Mouse (Mus musculus) midbrain, embryonic 15.5 days (tissue): ENCODE data around the gene Tmem145. TPM values are rescaled to one million over a fixed set of nuclear protein-coding genes. Genes with fewer than 3 reads are reported as not detected.

Experiments used
- ATAC-seq: fragments of 200-750 bp; cut with Nextera tagmentation; replicated peaks from 2 replicates; pipeline ENCODE4 v1.8.0; 2017; ENCODE audit warnings: moderate TSS enrichment
- H3K27ac ChIP-seq: fragments of 300-500 bp; sonication (generic); 2 replicates; pipeline ENCODE4 v1.5.1; 2015; ENCODE audit warnings: mild to moderate bottlenecking, inconsistent platforms
- H3K27me3 ChIP-seq: fragments of 300-500 bp; sonication (generic); replicated peaks from 2 replicates; pipeline ENCODE4 v1.6.1; 2015; ENCODE audit warnings: inconsistent platforms
- H3K36me3 ChIP-seq: fragments of 300-500 bp; sonication (generic); replicated peaks from 2 replicates; pipeline ENCODE4 v1.6.1; 2015; ENCODE audit warnings: inconsistent platforms
- H3K4me1 ChIP-seq: fragments of 300-500 bp; sonication (generic); 2 replicates; pipeline ENCODE4 v1.6.1; 2015; ENCODE audit warnings: inconsistent platforms
- H3K4me2 ChIP-seq: fragments of 300-500 bp; sonication (generic); 2 replicates; pipeline ENCODE4 v1.6.1; 2015; ENCODE audit warnings: inconsistent platforms, mild to moderate bottlenecking, moderate library complexity
- H3K4me3 ChIP-seq: fragments of 300-500 bp; sonication (generic); 2 replicates; pipeline ENCODE4 v1.5.1; 2015; ENCODE audit warnings: mild to moderate bottlenecking, inconsistent platforms
- H3K9ac ChIP-seq: fragments of 300-500 bp; sonication (generic); 2 replicates; pipeline ENCODE4 v1.6.1; 2015; ENCODE audit warnings: mild to moderate bottlenecking, inconsistent platforms
- H3K9me3 ChIP-seq: fragments of 300-500 bp; sonication (generic); 2 replicates; pipeline ENCODE4 v1.6.1; 2016; ENCODE audit warnings: inconsistent platforms
- WGBS: fragments of 180-500 bp; shearing (Covaris S2); methylation state at CpG from one replicate; pipeline ENCODE4 v1.1.7; 2015; ENCODE audit warnings: mixed read lengths; 5-methylcytosine and 5-hydroxymethylcytosine counted together
- polyA plus RNA-seq: library from polyadenylated mRNA; unstranded; fragments of >200 nt; fragmentation: Nextera tagmentation; extraction: Ambion mirVana; gene quantifications from 2 replicates; pipeline ENCODE4 v1.2.1, GENCODE M21; 2015

Gene Tmem145
- polyA plus RNA-seq, 1 experiment from 2014 or later, result 102 TPM

- Histone ChIP-seq H3K27ac (no peak overlapping the region), H3K4me2 (no peak overlapping the region), H3K4me1 (no peaks in the 10 kb centered on the region), H3K9me3 (no peaks in the 10 kb centered on the region), H3K36me3 (peaks cover 26% of the 10 kb centered on the region), H3K4me3 (no peak overlapping the region), H3K9ac (no peak overlapping the region), H3K27me3 (no peaks in the 10 kb centered on the region)
- ATAC-seq, result peak; percentile 53
- 76% methylated on average over 19 of the region's 19 CpGs for WGBS
These were observed 52.9 kb downstream of the Tmem145 start for GRCm38 (mm10) chr7:25358721-25359206.

- no peak for ATAC-seq
- H3K4me3 ChIP-seq, result no peak overlapping the region
- no peak overlapping the region for H3K27ac ChIP-seq
- no peak overlapping the region for H3K4me2 ChIP-seq
- no peaks in the 10 kb centered on the region for H3K9me3 ChIP-seq
- no peak overlapping the region for H3K9ac ChIP-seq
- WGBS, result 90% methylated on average over 19 of the region's 19 CpGs
- H3K36me3 ChIP-seq, result peaks cover 31% of the 10 kb centered on the region
- H3K4me1 ChIP-seq, result peaks cover 19% of the 10 kb centered on the region
- peaks cover 8% of the 10 kb centered on the region for H3K27me3 ChIP-seq
These were observed 57.2 kb downstream of the Tmem145 start for GRCm38 (mm10) chr7:25363151-25363550.

GRCm38 (mm10) chr7:25363632-25364031 lies 57.7 kb downstream of the Tmem145 start:
- H3K4me1 ChIP-seq, result peaks cover 19% of the 10 kb centered on the region
- peaks cover 13% of the 10 kb centered on the region for H3K27me3 ChIP-seq
- H3K36me3 ChIP-seq, result peaks cover 31% of the 10 kb centered on the region
- no peak overlapping the region for H3K27ac ChIP-seq
- ATAC-seq, result no peak
- WGBS, result 94% methylated on average over 17 of the region's 17 CpGs
- no peak overlapping the region for H3K9ac ChIP-seq
- H3K4me2 ChIP-seq, result no peak overlapping the region
- H3K9me3 ChIP-seq, result no peaks in the 10 kb centered on the region
- no peak overlapping the region for H3K4me3 ChIP-seq

Other genes with a start within 250 kb of the Tmem145 start
- 19.5 and 22.1 TPM in 2 replicates for gene Grik5, start 233.8 kb upstream of the Tmem145 start, polyA plus RNA-seq
- gene Zfp574, start 233.5 kb upstream of the Tmem145 start, polyA plus RNA-seq, result 39.1 and 41.3 TPM in 2 replicates
- gene Pou2f2, start 126.4 kb upstream of the Tmem145 start, polyA plus RNA-seq, result 45.5 and 59.1 TPM in 2 replicates
- 18.5 and 18.7 TPM in 2 replicates for gene Dedd2, start 85.5 kb upstream of the Tmem145 start, polyA plus RNA-seq
- gene Zfp526, start 84.7 kb upstream of the Tmem145 start, polyA plus RNA-seq, result 1.8 and 1.9 TPM in 2 replicates
- gene Gsk3a, start 68.3 kb upstream of the Tmem145 start, polyA plus RNA-seq, result 19.5 TPM in 2 replicates
- 3.3 and 5.3 TPM in 2 replicates for gene Erf, start 55.3 kb upstream of the Tmem145 start, polyA plus RNA-seq
- gene Cic, start 38.4 kb upstream of the Tmem145 start, polyA plus RNA-seq, result 42.1 and 45.9 TPM in 2 replicates
- gene Pafah1b3, start 8.1 kb upstream of the Tmem145 start, polyA plus RNA-seq, result 671 and 679 TPM in 2 replicates
- 3.7 and 4.5 TPM in 2 replicates for gene Prr19, start 4.7 kb upstream of the Tmem145 start, polyA plus RNA-seq
- gene Megf8, start 11.1 kb downstream of the Tmem145 start, polyA plus RNA-seq, result 27.0 and 27.4 TPM in 2 replicates
- not detected in 2 replicates for gene Cnfn, start 63.6 kb downstream of the Tmem145 start, polyA plus RNA-seq
- gene Lipe, start 92.6 kb downstream of the Tmem145 start, polyA plus RNA-seq, result 10.5 and 12.7 TPM in 2 replicates
- 0.79 and 0.93 TPM in 2 replicates for gene Cxcl17, start 106.8 kb downstream of the Tmem145 start, polyA plus RNA-seq
- 0.88 and 1.1 TPM in 2 replicates for gene Ceacam1, start 171.5 kb downstream of the Tmem145 start, polyA plus RNA-seq
- gene Ceacam2, start 233.8 kb downstream of the Tmem145 start, polyA plus RNA-seq, result 0.13 and 0.34 TPM in 2 replicates